Mouse (Mus musculus) CH12F3 (cell line): ENCODE results near the gene Serinc4.

ENCODE experiments used
- in situ Hi-C: fragments of 300-500 bp; cut with MboI; formaldehyde crosslinking; loops from 2 replicates; pipeline ENCODE4 v1.14.3; 2020; ENCODE audit warnings: low sequenced_read_pairs

Serinc4 gene

GRCm38 (mm10) chr2:121448136-121448535, 8.4 kb downstream of the Serinc4 start:
- in situ Hi-C loops, result no loop called here

DNA sequence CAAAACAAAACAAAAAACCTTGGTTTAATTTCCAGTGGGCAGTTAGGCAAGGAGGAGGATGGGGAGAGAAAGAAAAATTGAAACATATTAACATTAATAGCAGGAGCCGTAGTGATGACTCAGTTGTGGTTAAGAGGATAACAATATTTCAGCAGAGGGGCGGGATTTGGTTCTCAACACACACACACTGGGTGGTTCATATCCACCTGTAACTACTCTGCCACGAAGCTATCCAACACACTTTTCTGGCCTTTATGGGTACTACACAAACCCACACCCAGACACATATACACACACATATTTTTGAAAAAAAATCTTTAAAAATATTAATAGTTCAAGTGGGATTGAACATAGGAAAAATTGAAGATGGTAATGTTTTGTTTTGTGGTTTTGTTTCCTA, 9.6 kb downstream of the Serinc4 start:
- in situ Hi-C loops, result no loop called here

DNA sequence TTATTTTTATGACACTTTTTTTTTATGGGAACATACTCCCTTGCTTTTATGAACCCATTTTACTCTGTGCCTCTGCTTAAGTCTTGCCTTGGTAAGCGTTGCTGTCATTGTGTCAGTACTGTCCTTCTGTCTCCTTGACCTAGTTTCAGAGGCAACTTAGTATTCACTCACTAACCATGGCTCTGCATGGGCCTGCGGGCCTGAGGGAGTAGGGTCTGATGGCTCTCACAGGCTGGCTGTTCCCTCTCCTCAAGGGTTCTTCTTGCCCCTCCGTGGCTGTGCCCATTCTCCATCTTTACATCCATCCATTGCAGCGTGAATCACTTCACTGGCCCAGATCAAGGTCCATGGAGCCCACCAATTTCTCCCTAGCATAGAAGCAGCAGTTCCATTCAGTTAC, 10.1 kb downstream of the Serinc4 start:
- in situ Hi-C loops, result no loop called here

GRCm38 (mm10) chr2:121445117-121445516, 11.5 kb downstream of the Serinc4 start:
- in situ Hi-C loops, result no loop called here

DNA sequence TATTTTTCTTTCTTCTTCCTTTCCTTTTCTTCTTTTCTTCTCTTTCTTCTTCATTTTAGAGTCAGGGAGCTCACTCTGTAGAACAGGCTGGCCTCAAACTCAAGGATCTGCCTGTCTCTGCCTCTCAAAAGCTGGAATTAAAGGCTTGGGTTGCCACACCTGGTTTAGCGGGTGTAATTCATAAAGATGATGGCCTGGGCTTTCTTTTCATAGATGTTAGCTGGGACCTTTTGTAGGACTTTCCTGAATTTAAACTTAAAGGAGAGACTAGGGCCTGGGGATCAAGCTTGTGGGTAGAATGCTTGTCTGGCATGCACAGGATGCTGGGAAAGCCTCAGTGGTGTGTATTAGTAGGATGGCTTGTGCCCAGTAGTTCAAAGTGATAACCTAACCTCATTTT, 12.4 kb downstream of the Serinc4 start, which contains the start of gene Ell3:
Gene Ell3, minus strand, starts transcription at position 101 of the 400 bp plus-strand sequence.
- in situ Hi-C loops, result no loop called here

- in situ Hi-C loops, result no loop called here
Observed at GRCm38 (mm10) chr2:121443068-121443349, 13.6 kb downstream of the Serinc4 start.

- in situ Hi-C loops, result no loop called here
Observed at GRCm38 (mm10) chr2:121442259-121443067, 14.1 kb downstream of the Serinc4 start.

- in situ Hi-C loops, result no loop called here
Observed at GRCm38 (mm10) chr2:121441800-121442199, 14.8 kb downstream of the Serinc4 start.

DNA sequence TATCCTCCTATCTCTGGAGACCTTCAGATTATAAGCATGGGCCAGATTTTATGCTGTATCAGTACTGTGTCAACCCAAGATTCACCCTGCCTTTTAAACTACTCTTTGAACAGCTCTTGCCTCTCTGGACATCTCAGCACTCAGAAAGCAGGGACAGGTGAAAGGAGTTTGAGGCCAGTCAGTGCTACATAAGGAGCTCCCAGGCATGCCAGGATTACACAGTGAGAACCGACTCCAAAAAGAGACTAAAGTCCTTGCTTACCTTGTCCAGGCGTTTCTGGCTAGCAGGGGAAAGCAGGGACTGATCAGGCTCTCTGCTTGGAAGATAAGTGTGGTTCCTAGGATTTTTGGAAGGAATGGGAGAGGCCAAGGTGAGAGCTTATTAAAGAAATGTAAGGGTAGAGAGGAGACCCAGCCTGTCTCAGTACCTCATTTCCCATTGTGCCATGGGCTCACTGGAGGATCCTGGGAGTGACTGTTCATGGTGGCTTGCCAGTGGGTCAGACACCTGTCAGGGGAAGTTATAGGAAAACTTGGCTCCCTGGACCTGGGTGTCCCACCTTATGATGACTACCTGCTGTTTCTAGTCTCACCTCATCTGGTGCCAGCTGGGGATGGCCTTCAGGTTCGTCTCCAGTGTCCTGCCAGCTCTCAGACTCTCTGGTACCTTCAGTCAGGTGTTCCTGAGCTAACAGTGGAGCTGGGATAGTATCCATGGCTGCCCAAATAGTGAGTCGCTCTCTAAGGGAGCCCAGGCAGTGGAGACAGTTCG, 15.6 kb downstream of the Serinc4 start:
- in situ Hi-C loops, result no loop called here

DNA sequence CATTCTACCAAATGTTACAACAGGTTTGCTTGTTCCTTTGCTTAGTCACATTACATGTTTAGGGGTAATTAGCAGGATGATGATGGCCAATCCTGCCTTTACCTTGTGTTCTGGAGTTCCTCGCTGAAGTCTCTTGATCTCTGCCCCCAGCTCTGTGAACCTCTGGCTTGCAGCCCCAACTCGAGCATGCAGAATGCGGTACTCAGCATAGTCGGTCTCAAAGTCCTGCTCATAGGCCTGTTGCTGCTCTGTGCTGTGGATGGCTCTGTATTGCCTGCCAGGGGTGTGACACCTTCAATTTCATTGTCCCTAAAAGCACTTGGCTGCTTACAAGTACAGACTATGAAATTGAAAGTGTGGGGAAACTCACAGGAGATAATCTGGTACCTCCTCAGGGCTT, 16.8 kb downstream of the Serinc4 start:
- in situ Hi-C loops, result no loop called here

DNA sequence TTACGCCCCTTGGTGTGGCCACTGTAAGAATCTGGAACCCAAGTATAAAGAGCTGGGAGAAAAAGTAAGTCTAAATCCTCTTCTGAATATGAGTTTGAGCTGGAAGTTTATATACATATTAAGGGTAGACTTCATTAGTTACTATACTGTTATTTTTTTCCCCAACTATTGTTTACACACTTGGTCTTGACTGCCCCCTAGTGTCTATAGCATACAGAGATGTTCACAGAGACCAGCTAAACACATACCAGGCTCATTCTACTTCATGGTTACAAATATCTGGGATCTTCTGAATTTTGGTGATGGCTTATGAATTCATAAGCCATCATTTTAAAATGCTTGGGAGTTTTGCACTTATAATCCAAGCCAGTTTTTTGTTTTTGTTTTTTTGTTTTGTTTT, 21.7 kb downstream of the Serinc4 start:
- in situ Hi-C loops, result no loop called here

DNA sequence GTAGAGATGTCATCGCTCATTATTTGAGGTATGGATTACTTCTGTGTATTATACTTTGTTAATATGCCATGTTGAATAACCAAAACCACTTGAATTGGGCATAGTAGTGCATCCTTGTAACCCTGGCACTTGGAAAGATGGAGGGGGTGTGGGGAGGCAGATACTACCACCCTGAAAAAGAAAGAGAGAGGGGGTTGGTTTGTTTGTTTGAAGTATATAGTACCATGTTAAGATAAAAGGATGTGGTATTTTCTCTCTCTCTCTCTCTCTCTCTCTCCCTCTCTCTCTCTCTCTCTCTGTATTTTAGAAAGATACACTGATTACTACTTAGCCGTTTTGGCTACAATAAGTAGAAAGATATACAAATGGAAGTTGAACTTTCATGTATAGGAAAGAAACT, 30.7 kb downstream of the Serinc4 start:
- in situ Hi-C loops, result no loop called here

- in situ Hi-C loops, result no loop called here
Observed at GRCm38 (mm10) chr2:121423166-121423565, 33.4 kb downstream of the Serinc4 start.

- in situ Hi-C loops, result no loop called here
Observed at GRCm38 (mm10) chr2:121418476-121418875, 38.1 kb downstream of the Serinc4 start.

DNA sequence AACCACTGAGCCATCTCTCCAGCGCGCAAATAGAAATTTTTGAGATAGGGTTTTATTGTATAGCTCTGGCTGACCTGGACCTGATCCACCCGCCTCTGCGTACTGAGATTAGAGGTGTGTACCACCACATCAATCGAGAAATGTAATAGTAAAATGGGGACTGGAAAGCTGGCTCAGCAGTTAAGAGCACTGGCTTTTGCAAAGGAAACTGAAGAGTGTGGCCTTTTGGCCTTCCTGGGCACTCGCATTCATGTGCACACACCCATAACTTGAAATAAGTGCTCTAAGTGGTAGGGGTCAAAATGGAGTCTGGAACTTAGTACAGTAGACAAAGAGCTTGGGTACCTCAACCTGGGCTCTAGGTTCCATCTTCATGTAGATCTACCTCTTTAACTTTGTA, 40.2 kb downstream of the Serinc4 start:
- in situ Hi-C loops, result no loop called here

- in situ Hi-C loops, result no loop called here
Observed at GRCm38 (mm10) chr2:121415591-121415990, 41.0 kb downstream of the Serinc4 start.

GRCm38 (mm10) chr2:121415103-121415502, 41.5 kb downstream of the Serinc4 start:
- in situ Hi-C loops, result no loop called here

- in situ Hi-C loops, result no loop called here
Observed at GRCm38 (mm10) chr2:121414139-121414685, 42.4 kb downstream of the Serinc4 start.

- in situ Hi-C loops, result no loop called here
Observed at GRCm38 (mm10) chr2:121413387-121414042, 43.1 kb downstream of the Serinc4 start, which contains the start of the genes Pdia3 and Catsper2. TSS of gene Pdia3 (plus strand) at chr2:121413775. TSS of gene Catsper2 (minus strand) at chr2:121413792.

DNA sequence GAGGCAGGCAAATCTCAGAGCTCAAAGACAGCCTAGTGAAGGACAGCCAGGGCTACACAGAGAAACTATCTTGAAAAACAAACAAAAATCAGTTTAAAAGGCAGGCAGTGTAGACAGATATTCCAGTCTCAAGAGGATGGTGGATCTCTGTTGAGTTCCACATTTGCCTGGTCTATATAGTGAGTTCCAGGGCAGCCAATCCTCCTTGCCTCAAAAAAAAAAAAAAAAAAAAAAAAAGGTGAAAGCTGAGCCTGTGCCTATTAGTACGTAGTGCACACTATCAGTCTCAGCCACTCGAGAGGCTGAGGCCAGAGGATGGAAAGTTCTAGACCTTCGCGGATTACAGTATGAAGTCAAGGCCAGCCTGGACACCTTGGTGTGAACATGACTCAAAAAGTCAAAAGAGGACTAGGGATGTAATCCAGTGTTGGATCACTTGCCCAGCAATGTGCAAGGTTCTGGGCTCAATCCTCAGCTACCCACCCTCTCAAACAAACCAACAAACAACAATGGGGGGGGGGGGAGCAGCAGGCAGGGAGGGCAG, 43.7 kb downstream of the Serinc4 start:
- in situ Hi-C loops, result no loop called here

- in situ Hi-C loops, result no loop called here
Observed at GRCm38 (mm10) chr2:121408160-121408559, 48.4 kb downstream of the Serinc4 start.
